Mouse (Mus musculus): ENCODE results near the gene Eng. TPM values are rescaled to one million over a fixed set of nuclear protein-coding genes. Genes with fewer than 3 reads are reported as not detected.

Gene Eng
- polyA plus RNA-seq, 1 experiment from 2014 or later: 24.8 TPM

DNA sequence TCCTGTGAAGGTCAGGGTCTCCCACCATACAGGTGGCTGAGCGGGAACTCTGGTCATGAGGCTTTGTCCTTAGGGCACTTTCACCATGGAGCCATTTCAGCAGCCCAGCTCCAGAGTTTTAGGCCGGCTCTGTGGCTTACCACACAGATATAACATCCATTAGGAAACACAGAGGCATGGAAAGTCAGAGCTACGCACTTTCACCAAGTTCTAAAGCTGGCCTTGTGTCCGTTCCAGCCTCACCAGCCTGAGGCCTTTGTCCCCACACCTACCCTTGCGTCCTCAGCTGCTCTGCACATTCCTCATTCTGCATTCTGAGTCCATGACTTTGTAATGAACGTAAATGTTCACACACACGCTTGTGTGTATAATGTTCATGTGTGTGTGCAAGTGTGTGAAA, 58.6 kb downstream of the Eng start:
- no peak for ATAC-seq
- no peaks in the 10 kb centered on the region for H3K9me3 ChIP-seq
- no peak overlapping the region for H3K4me3 ChIP-seq (replicated peaks)
- no peaks in the 10 kb centered on the region for H3K27me3 ChIP-seq
- H3K9ac ChIP-seq (replicated peaks): no peak overlapping the region
- no peaks in the 10 kb centered on the region for H3K4me1 ChIP-seq (replicated peaks)
- H3K4me2 ChIP-seq (replicated peaks): no peak overlapping the region
- WGBS: 92% methylated on average over 7 of the region's 7 CpGs
- H3K36me3 ChIP-seq: peaks cover 76% of the 10 kb centered on the region
- no peak overlapping the region for H3K27ac ChIP-seq

DNA sequence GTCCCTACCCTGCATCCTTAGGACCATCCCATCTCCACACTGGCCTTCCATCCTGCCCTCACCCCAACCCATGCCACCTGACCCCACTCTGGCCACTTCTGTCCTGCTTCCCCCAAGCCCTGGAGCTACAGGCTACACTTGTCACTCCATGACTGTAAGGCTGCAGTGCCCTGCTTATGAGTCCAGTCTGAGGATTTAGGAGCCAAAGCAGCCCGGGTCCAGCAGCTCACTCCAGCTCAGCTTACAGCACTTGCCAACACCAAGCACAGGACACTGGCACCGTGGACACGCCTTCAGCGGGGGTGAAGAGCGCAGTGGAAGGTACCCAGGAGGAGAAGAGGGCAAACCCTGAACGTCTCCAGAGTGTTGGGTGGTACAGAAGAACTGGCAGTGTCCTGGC, 60.6 kb downstream of the Eng start:
- Histone ChIP-seq H3K4me1 (replicated peaks) (peaks cover 11% of the 10 kb centered on the region), H3K27me3 (no peaks in the 10 kb centered on the region), H3K36me3 (peaks cover 88% of the 10 kb centered on the region), H3K4me2 (replicated peaks) (no peak overlapping the region), H3K27ac (no peak overlapping the region), H3K9ac (replicated peaks) (no peak overlapping the region), H3K4me3 (replicated peaks) (no peak overlapping the region), H3K9me3 (no peaks in the 10 kb centered on the region)
- WGBS: 94% methylated on average over 6 of the region's 6 CpGs
- no peak for ATAC-seq

- WGBS: 45% methylated on average over 3 of the region's 3 CpGs
- no peak overlapping the region for H3K4me3 ChIP-seq (replicated peaks)
- H3K36me3 ChIP-seq: peaks cover 75% of the 10 kb centered on the region
- no peak for ATAC-seq
- peaks cover 13% of the 10 kb centered on the region for H3K4me1 ChIP-seq (replicated peaks)
- H3K9ac ChIP-seq (replicated peaks): no peak overlapping the region
- H3K27me3 ChIP-seq: no peaks in the 10 kb centered on the region
- H3K4me2 ChIP-seq (replicated peaks): no peak overlapping the region
- no peaks in the 10 kb centered on the region for H3K9me3 ChIP-seq
- H3K27ac ChIP-seq: no peak overlapping the region
These were observed 62.2 kb downstream of the Eng start for GRCm38 (mm10) chr2:32708643-32709042.

DNA sequence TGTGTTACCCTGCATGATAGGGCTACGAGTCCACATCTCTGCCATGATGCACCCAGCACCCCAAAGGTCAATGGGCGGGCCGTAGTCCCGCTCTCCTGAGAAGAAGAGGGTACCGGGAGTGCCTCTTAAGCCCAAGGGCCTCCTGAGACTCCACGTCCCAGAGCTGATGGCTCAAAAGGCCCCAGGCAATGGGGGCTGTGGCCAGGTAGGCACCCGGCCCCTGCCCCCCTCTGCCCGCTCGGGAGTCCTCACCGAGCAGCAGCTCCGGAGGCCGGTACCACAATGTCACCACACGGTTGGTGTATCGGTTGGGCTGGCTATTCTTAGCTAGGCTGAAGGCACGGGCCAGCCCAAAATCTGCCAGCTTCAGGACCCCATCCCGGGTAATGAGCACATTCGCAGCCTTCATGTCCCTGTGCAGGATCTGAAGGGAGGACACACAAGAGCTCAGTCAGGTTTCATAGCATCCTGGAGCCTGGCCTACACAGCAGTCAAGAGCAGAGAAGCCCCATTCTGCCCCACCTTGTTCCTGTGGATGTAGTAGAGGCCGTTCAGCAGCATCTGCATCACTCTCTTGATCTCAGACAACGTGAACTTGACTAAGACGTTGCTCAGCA, 63.2 kb downstream of the Eng start:
- WGBS: 91% methylated on average over 20 of the region's 20 CpGs
- Histone ChIP-seq H3K27me3 (no peaks in the 10 kb centered on the region), H3K4me1 (replicated peaks) (peaks cover 23% of the 10 kb centered on the region), H3K9ac (replicated peaks) (no peak overlapping the region), H3K27ac (no peak overlapping the region), H3K36me3 (peaks cover 65% of the 10 kb centered on the region), H3K4me3 (replicated peaks) (no peak overlapping the region), H3K9me3 (no peaks in the 10 kb centered on the region), H3K4me2 (replicated peaks) (no peak overlapping the region)
- no peak for ATAC-seq

DNA sequence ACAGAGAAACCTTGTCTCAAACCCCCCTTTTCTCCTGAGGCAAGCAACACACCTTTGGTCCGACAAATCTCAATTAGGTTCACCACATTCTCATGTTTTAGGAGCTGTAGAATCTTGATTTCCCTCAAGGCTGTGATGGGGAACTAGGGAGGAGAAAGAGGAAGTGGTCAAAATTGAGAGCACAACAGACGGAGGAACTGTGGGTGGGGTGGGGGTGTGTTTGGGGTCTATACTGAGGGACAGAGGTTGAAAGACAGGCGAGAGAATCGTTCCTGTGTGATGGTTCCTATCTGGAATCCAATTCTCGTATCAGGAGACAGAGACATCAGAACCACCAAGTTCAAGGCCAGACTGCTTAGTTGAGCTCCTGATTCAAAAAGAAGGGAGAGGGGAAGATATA, 64.0 kb downstream of the Eng start:
- H3K4me3 ChIP-seq (replicated peaks): no peak overlapping the region
- H3K9ac ChIP-seq (replicated peaks): no peak overlapping the region
- ATAC-seq: no peak
- H3K4me2 ChIP-seq (replicated peaks): no peak overlapping the region
- H3K36me3 ChIP-seq: peaks cover 57% of the 10 kb centered on the region
- no peak overlapping the region for H3K27ac ChIP-seq
- WGBS: 91% methylated on average over 5 of the region's 5 CpGs
- no peaks in the 10 kb centered on the region for H3K27me3 ChIP-seq
- H3K9me3 ChIP-seq: no peaks in the 10 kb centered on the region
- peaks cover 23% of the 10 kb centered on the region for H3K4me1 ChIP-seq (replicated peaks)

DNA sequence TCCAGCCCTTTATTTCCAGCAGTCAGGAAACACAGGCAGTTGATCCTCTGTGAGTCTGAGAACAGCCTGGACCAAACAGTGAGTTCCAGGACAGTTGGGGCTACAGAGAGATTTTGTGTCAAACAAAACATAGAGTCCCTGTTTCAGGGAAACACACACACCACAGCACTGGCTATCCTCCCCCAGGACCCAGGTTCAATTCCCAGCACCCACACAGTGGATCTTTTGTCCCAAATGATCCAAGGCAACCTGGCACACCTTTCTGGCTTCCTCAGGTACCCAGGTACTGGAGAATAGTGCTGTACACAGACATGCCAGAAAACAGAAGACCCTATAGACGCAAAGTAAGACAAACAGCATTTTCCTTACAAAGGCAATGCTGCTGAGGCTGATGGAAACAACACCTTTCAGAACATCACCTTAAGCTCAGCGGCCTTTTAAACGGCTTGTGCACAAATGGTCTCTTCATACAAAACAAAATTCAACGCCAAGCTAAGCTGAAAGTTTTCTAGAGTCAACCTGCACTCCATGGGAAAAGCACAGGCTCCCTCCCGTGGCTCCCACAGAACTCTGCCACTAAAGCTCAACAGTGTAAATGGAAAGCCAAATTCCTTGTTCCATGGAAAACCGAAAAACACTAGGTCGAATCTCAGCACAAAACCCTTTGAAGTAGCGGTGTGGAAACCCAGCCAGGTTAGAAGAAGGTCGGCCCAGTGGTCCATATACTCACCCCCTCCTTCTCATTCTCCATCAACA, 65.1 kb downstream of the Eng start:
- H3K4me3 ChIP-seq (replicated peaks): peak overlapping the region; percentile 97
- H3K27ac ChIP-seq: 0 out of 2 replicates have a peak overlapping the region, but pooled peaks have one; percentile 99
- no peak for ATAC-seq
- H3K9me3 ChIP-seq: no peaks in the 10 kb centered on the region
- H3K4me2 ChIP-seq (replicated peaks): peak overlapping the region; percentile 100
- H3K27me3 ChIP-seq: no peaks in the 10 kb centered on the region
- 29% methylated on average over 9 of the region's 9 CpGs for WGBS
- peaks cover 47% of the 10 kb centered on the region for H3K36me3 ChIP-seq
- peaks cover 23% of the 10 kb centered on the region for H3K4me1 ChIP-seq (replicated peaks)
- peak overlapping the region; percentile 95 for H3K9ac ChIP-seq (replicated peaks)

DNA sequence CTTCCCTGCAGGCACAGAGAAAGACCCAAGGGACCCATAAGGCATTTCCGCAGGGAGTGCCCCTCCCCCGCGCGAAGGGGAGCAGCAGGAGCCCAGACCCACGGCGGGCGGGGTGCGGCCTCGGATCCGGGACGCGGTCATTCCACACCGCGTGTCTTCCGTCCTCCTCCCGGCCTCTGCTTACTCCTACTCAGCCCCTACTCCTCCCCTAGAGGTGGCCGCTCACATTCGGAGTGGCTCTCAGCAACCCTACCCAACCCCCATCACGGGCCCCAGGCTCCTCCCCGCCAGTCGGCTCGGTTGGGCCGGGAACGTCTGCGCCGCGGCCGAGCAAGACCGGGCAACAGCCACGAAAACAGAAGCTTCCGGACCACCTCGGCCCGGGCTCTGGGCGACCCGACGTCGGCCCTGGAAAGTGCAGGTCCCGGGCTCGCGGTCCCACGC, 65.7 kb downstream of the Eng start:
- Histone ChIP-seq H3K4me1 (replicated peaks) (peaks cover 23% of the 10 kb centered on the region), H3K36me3 (peaks cover 40% of the 10 kb centered on the region), H3K4me3 (replicated peaks) (peak overlapping the region; percentile 97), H3K4me2 (replicated peaks) (peak overlapping the region; percentile 100), H3K27ac (peak overlapping the region; percentile 99), H3K9ac (replicated peaks) (peak overlapping the region; percentile 95), H3K9me3 (no peaks in the 10 kb centered on the region), H3K27me3 (no peaks in the 10 kb centered on the region)
- 0% methylated on average over 41 of the region's 41 CpGs for WGBS
- peak; percentile 51 for ATAC-seq

GRCm38 (mm10) chr2:32712586-32712933, 66.2 kb downstream of the Eng start:
- H3K4me1 ChIP-seq (replicated peaks): peaks cover 23% of the 10 kb centered on the region
- H3K4me3 ChIP-seq (replicated peaks): peak overlapping the region; percentile 97
- WGBS: 0% methylated on average over 38 of the region's 44 CpGs
- H3K9ac ChIP-seq (replicated peaks): peak overlapping the region; percentile 95
- H3K27ac ChIP-seq: peak overlapping the region; percentile 99
- peaks cover 36% of the 10 kb centered on the region for H3K36me3 ChIP-seq
- H3K4me2 ChIP-seq (replicated peaks): peak overlapping the region; percentile 100
- ATAC-seq: peak; percentile 91
- H3K27me3 ChIP-seq: no peaks in the 10 kb centered on the region
- no peaks in the 10 kb centered on the region for H3K9me3 ChIP-seq

DNA sequence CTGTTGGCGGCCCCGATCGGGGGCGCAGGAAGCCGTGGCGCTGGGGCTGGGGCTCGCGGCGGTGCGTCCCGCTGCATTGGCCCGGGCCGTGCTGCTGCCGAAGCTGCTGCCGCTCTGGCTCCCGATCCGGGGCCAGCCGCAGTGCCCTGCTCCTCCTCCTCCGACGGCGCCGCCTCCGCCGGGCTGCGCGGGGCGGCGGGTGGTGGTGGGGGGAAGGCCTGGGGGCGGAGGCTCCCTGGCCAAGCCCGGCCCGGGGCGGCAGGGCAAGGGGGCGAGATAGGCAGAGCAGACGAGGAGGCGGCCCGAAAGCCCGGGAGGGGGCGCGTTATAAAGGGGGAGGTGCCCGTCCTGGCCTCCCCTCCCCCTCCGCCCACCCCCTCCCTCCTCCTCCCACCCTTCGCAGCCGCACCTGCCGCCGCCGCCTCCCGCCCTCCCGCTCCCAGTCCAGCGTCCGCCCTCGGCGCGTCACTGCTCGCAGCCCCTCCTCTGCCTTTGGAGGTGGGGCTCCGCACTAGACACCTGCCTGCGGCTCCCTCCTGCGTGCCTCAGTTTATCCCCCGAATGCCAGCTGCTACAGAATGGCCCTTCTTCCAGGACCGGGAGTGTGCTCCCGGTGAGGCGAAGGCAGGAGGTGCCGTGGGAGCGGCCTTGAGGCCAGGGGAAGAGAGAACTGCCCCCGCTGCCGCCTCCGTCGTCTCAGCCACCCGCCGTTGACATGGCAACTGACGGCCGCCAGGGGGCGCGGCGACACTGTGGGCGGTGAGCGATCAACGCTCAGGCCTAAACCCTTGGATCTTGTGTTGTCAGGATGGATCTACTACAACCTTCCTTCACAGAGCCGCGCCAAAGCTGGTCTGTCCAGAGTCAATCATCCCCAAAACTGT, 66.8 kb downstream of the Eng start, which contains the start of gene Cdk9:
Cdk9 (minus strand) TSS at position 143 of the 884 bp plus-strand sequence.
- Histone ChIP-seq H3K9me3 (no peaks in the 10 kb centered on the region), H3K27me3 (no peaks in the 10 kb centered on the region), H3K4me2 (replicated peaks) (peak within 1 kb of the TSS; percentile 100), H3K4me1 (replicated peaks) (peaks cover 23% of the 10 kb centered on the region), H3K36me3 (peaks cover 30% of the 10 kb centered on the region), H3K4me3 (replicated peaks) (peak within 1 kb of the TSS; percentile 97), H3K9ac (replicated peaks) (peak within 1 kb of the TSS; percentile 95), H3K27ac (peak within 1 kb of the TSS; percentile 99)
- WGBS: 1% methylated on average over 55 of the region's 79 CpGs
- peak; percentile 83 for ATAC-seq

- Histone ChIP-seq H3K36me3 (peaks cover 19% of the 10 kb centered on the region), H3K9ac (replicated peaks) (peak overlapping the region; percentile 95), H3K9me3 (no peaks in the 10 kb centered on the region), H3K4me3 (replicated peaks) (peak overlapping the region; percentile 97; the same call in 1 of the 2 replicates), H3K4me2 (replicated peaks) (peak overlapping the region; percentile 100), H3K27me3 (no peaks in the 10 kb centered on the region), H3K27ac (peak overlapping the region; percentile 99), H3K4me1 (replicated peaks) (peaks cover 23% of the 10 kb centered on the region)
- ATAC-seq: no peak
- WGBS: 67% methylated on average over 11 of the region's 11 CpGs
These were observed 68.0 kb downstream of the Eng start for GRCm38 (mm10) chr2:32714117-32714986.

DNA sequence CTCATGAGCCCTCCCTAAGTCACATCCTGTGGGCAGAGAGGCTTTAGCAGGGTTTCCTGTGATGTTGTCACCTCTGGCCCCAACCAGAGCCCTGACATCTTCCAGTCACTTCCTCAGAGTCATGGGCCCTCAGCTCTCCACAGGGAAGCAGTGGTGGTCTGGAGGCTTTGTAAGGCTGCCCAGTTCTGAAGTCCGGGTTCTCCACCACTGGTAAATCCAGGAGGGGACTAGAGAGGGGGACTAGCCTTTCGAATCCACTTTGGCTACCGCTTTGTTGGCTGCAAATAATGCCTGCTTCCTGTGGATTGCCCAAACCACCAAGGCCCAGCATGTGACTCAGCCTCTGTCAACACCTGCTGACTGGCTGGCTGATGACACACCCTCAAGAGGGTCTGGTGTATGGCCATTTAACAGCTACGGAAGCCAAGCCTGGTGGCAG, 68.6 kb downstream of the Eng start:
- no peak overlapping the region for H3K27ac ChIP-seq
- ATAC-seq: no peak
- H3K27me3 ChIP-seq: no peaks in the 10 kb centered on the region
- H3K4me3 ChIP-seq (replicated peaks): no peak overlapping the region
- WGBS: 73% methylated on average over 4 of the region's 4 CpGs
- H3K9ac ChIP-seq (replicated peaks): 0 out of 2 replicates have a peak overlapping the region, but pooled peaks have one; percentile 2
- peaks cover 12% of the 10 kb centered on the region for H3K36me3 ChIP-seq
- H3K9me3 ChIP-seq: no peaks in the 10 kb centered on the region
- H3K4me1 ChIP-seq (replicated peaks): peaks cover 23% of the 10 kb centered on the region
- no peak overlapping the region for H3K4me2 ChIP-seq (replicated peaks)
